Mouse (Mus musculus): ENCODE data around the gene Ficd. TPM values are rescaled to one million over a fixed set of nuclear protein-coding genes. Genes with fewer than 3 reads are reported as not detected.

Gene Ficd
- polyA plus RNA-seq, 1 experiment from 2014 or later, result 3.3 TPM

GRCm38 (mm10) chr5:113719221-113719661, 16.4 kb upstream of the Ficd start:
- Histone ChIP-seq H3K4me3 (no peak overlapping the region), H3K27me3 (ENCODE audit: low read depth, poor library complexity, severe bottlenecking) (0 out of 2 replicates have a peak, but pooled peaks cover 5% of the 10 kb centered on the region), H3K9me3 (replicated peaks) (no peaks in the 10 kb centered on the region), H3K4me1 (peaks cover 17% of the 10 kb centered on the region), H3K36me3 (no peaks in the 10 kb centered on the region), H3K27ac (no peak overlapping the region)
- no peak for DNase-seq (ENCODE audit: low spot score)
- WGBS, result 89% methylated on average over 8 of the region's 8 CpGs

GRCm38 (mm10) chr5:113722224-113723013, 13.2 kb upstream of the Ficd start:
- Histone ChIP-seq H3K4me3 (no peak overlapping the region), H3K9me3 (replicated peaks) (no peaks in the 10 kb centered on the region), H3K27ac (no peak overlapping the region), H3K27me3 (ENCODE audit: low read depth, poor library complexity, severe bottlenecking) (0 out of 2 replicates have a peak, but pooled peaks cover 9% of the 10 kb centered on the region), H3K4me1 (peaks cover 12% of the 10 kb centered on the region), H3K36me3 (no peaks in the 10 kb centered on the region)
- 84% methylated on average over 10 of the region's 10 CpGs for WGBS
- DNase-seq (ENCODE audit: low spot score), result no peak

GRCm38 (mm10) chr5:113723567-113724237, 11.9 kb upstream of the Ficd start:
- DNase-seq (ENCODE audit: low spot score), result no peak
- 39% methylated on average over 8 of the region's 8 CpGs for WGBS
- H3K27me3 ChIP-seq (ENCODE audit: low read depth, poor library complexity, severe bottlenecking), result 0 out of 2 replicates have a peak, but pooled peaks cover 10% of the 10 kb centered on the region
- H3K36me3 ChIP-seq, result no peaks in the 10 kb centered on the region
- H3K27ac ChIP-seq, result no peak overlapping the region
- no peaks in the 10 kb centered on the region for H3K9me3 ChIP-seq (replicated peaks)
- H3K4me1 ChIP-seq, result peaks cover 20% of the 10 kb centered on the region
- H3K4me3 ChIP-seq, result no peak overlapping the region

GRCm38 (mm10) chr5:113724446-113724845, 11.2 kb upstream of the Ficd start, which contains the start of gene 1700069L16Rik:
1700069L16Rik (minus strand) TSS chr5:113724772.
- no peaks in the 10 kb centered on the region for H3K36me3 ChIP-seq
- H3K9me3 ChIP-seq (replicated peaks), result no peaks in the 10 kb centered on the region
- 4% methylated on average over 15 of the region's 15 CpGs for whole genome bisulfite sequencing
- DNase-seq (ENCODE audit: low spot score), result peak; percentile 96
- 0 out of 2 replicates have a peak, but pooled peaks cover 10% of the 10 kb centered on the region for H3K27me3 ChIP-seq (ENCODE audit: low read depth, poor library complexity, severe bottlenecking)
- no peak within 1 kb of the TSS for H3K4me3 ChIP-seq
- H3K4me1 ChIP-seq, result peaks cover 21% of the 10 kb centered on the region
- H3K27ac ChIP-seq, result no peak within 1 kb of the TSS

GRCm38 (mm10) chr5:113725417-113725816, 10.2 kb upstream of the Ficd start:
- 82% methylated on average over 12 of the region's 12 CpGs for WGBS
- no peaks in the 10 kb centered on the region for H3K9me3 ChIP-seq (replicated peaks)
- no peak overlapping the region for H3K27ac ChIP-seq
- H3K27me3 ChIP-seq (ENCODE audit: low read depth, poor library complexity, severe bottlenecking), result 0 out of 2 replicates have a peak, but pooled peaks cover 10% of the 10 kb centered on the region
- H3K4me3 ChIP-seq, result no peak overlapping the region
- DNase-seq (ENCODE audit: low spot score), result no peak
- no peaks in the 10 kb centered on the region for H3K36me3 ChIP-seq
- H3K4me1 ChIP-seq, result peaks cover 26% of the 10 kb centered on the region

- H3K9me3 ChIP-seq (replicated peaks), result no peaks in the 10 kb centered on the region
- 0 out of 2 replicates have a peak, but pooled peaks cover 10% of the 10 kb centered on the region for H3K27me3 ChIP-seq (ENCODE audit: low read depth, poor library complexity, severe bottlenecking)
- H3K36me3 ChIP-seq, result no peaks in the 10 kb centered on the region
- 76% methylated on average over 6 of the region's 6 CpGs for WGBS
- peaks cover 31% of the 10 kb centered on the region for H3K4me1 ChIP-seq
- H3K4me3 ChIP-seq, result no peak overlapping the region
- no peak overlapping the region for H3K27ac ChIP-seq
- DNase-seq (ENCODE audit: low spot score), result no peak
Observed at GRCm38 (mm10) chr5:113726618-113727017, 9.0 kb upstream of the Ficd start.

GRCm38 (mm10) chr5:113727238-113727637, 8.4 kb upstream of the Ficd start:
- DNase-seq (ENCODE audit: low spot score), result no peak
- H3K4me1 ChIP-seq, result peaks cover 31% of the 10 kb centered on the region
- no peak overlapping the region for H3K27ac ChIP-seq
- WGBS, result 68% methylated on average over 12 of the region's 12 CpGs
- 0 out of 2 replicates have a peak, but pooled peaks cover 10% of the 10 kb centered on the region for H3K27me3 ChIP-seq (ENCODE audit: low read depth, poor library complexity, severe bottlenecking)
- H3K36me3 ChIP-seq, result no peaks in the 10 kb centered on the region
- H3K4me3 ChIP-seq, result no peak overlapping the region
- no peaks in the 10 kb centered on the region for H3K9me3 ChIP-seq (replicated peaks)

- H3K27me3 ChIP-seq (ENCODE audit: low read depth, poor library complexity, severe bottlenecking), result 0 out of 2 replicates have a peak, but pooled peaks cover 10% of the 10 kb centered on the region
- WGBS, result 58% methylated on average over 7 of the region's 7 CpGs
- H3K9me3 ChIP-seq (replicated peaks), result no peaks in the 10 kb centered on the region
- no peak for DNase-seq (ENCODE audit: low spot score)
- H3K4me1 ChIP-seq, result peaks cover 34% of the 10 kb centered on the region
- H3K4me3 ChIP-seq, result no peak overlapping the region
- H3K36me3 ChIP-seq, result no peaks in the 10 kb centered on the region
- H3K27ac ChIP-seq, result no peak overlapping the region
Observed at GRCm38 (mm10) chr5:113728011-113728410, 7.6 kb upstream of the Ficd start.

GRCm38 (mm10) chr5:113728691-113729090, 6.9 kb upstream of the Ficd start:
- Histone ChIP-seq H3K27ac (no peak overlapping the region; the same call in 1 of the 2 replicates), H3K9me3 (replicated peaks) (no peaks in the 10 kb centered on the region), H3K36me3 (no peaks in the 10 kb centered on the region), H3K27me3 (ENCODE audit: low read depth, poor library complexity, severe bottlenecking) (0 out of 2 replicates have a peak, but pooled peaks cover 8% of the 10 kb centered on the region), H3K4me3 (no peak overlapping the region), H3K4me1 (peaks cover 33% of the 10 kb centered on the region)
- no peak for DNase-seq (ENCODE audit: low spot score)
- WGBS, result 88% methylated on average over 7 of the region's 7 CpGs

- Histone ChIP-seq H3K9me3 (replicated peaks) (no peaks in the 10 kb centered on the region), H3K4me1 (peaks cover 33% of the 10 kb centered on the region), H3K36me3 (no peaks in the 10 kb centered on the region), H3K4me3 (no peak overlapping the region), H3K27me3 (ENCODE audit: low read depth, poor library complexity, severe bottlenecking) (0 out of 2 replicates have a peak, but pooled peaks cover 5% of the 10 kb centered on the region), H3K27ac (0 out of 2 replicates have a peak overlapping the region, but pooled peaks have one; percentile 3)
- 70% methylated on average over 7 of the region's 7 CpGs for WGBS
- no peak for DNase-seq (ENCODE audit: low spot score)
Observed at GRCm38 (mm10) chr5:113730641-113731121, 4.9 kb upstream of the Ficd start.

GRCm38 (mm10) chr5:113731174-113731573, 4.4 kb upstream of the Ficd start:
- H3K27ac ChIP-seq, result no peak overlapping the region
- WGBS, result 89% methylated on average over 7 of the region's 7 CpGs
- DNase-seq (ENCODE audit: low spot score), result no peak

GRCm38 (mm10) chr5:113732182-113732581, 3.4 kb upstream of the Ficd start:
- DNase-seq (ENCODE audit: low spot score), result peak; percentile 82
- H3K36me3 ChIP-seq, result no peaks in the 10 kb centered on the region
- 28% methylated on average over 6 of the region's 6 CpGs for WGBS
- no peak overlapping the region for H3K4me3 ChIP-seq
- H3K27ac ChIP-seq, result no peak overlapping the region
- H3K27me3 ChIP-seq (ENCODE audit: low read depth, poor library complexity, severe bottlenecking), result 0 out of 2 replicates have a peak, but pooled peaks cover 3% of the 10 kb centered on the region
- peaks cover 45% of the 10 kb centered on the region for H3K4me1 ChIP-seq
- H3K9me3 ChIP-seq (replicated peaks), result no peaks in the 10 kb centered on the region

More at GRCm38 (mm10) chr5:113731174-113731573, 4.4 kb upstream of the Ficd start:
- Histone ChIP-seq H3K9me3 (replicated peaks) (no peaks in the 10 kb centered on the region), H3K4me1 (peaks cover 35% of the 10 kb centered on the region), H3K4me3 (no peak overlapping the region), H3K36me3 (no peaks in the 10 kb centered on the region), H3K27me3 (ENCODE audit: low read depth, poor library complexity, severe bottlenecking) (0 out of 2 replicates have a peak, but pooled peaks cover 5% of the 10 kb centered on the region)
